Comparison of ENCODE assay signal across 21 mouse cellular contexts in the genomic region with DNA sequence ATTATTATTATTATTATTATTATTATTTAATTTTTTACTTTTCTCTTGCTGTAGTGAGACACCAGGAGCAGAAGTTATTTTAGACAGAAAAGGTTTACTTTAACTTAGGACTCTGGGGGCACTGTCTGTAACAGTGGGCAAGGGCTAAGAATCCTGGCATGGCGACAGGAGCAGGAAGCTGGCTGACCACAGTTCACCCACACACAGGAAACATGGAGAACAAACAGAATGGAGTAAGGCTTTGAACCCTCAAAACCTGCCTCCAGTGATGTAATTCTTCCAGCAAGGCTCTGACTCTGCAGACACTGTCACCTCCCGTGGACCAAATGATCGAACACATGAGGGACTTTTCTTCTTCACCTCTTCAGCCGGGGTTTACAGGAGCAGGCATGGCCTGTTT. TPM values are rescaled to one million over a fixed set of nuclear protein-coding genes. Genes with fewer than 3 reads are reported as not detected.
DNase-seq lines count a peak whose midpoint lies in the region; ATAC-seq lines count a peak whose summit lies in the region.
"Had no signal": no experiment of that assay in that cellular context is flagged by ENCODE, and none has a peak within 500 bp of the region (broad histone marks: within the 10 kb centered on the region; RNA-seq: fewer than 3 reads in every experiment).

No protein-coding gene starts in this region.

- peak; percentile 85 for ATAC-seq in granulocyte monocyte progenitor cell, adult 5-6 weeks (replicated peaks; ENCODE audit: poor library complexity, severe bottlenecking)
- ATAC-seq in megakaryocyte progenitor cell, adult 5-6 weeks (replicated peaks; ENCODE audit: poor library complexity), result peak; percentile 83
- ATAC-seq: forebrain, embryonic 13.5 days; forebrain, embryonic 15.5 days; forebrain, postnatal 0 days had no signal

- intact Hi-C loops in heart, postnatal 10 days (cut with DNase I), result no loop called here

- peak; percentile 49 for DNase-seq in heart, adult 11 months
- no peak for DNase-seq in heart, postnatal 10 days
- DNase-seq in 416B (ENCODE audit: low read depth), result peak; percentile 5
- no peak for DNase-seq in kidney, adult 18-20 months
- DNase-seq in adrenal gland, adult 8-10 months, result no peak
- DNase-seq: adrenal gland, adult 2 months; adrenal gland, postnatal 14 days; adrenal gland, postnatal 36 days; cerebellum, adult 11 months; cerebellum, adult 18-20 months; cerebellum, adult 8-10 months; cerebellum, adult 9-11 months; cerebellum, postnatal 14 days; cerebellum, postnatal 36 days; forebrain, postnatal 0 days had no signal

RNA-seq across cellular contexts. Expression of a gene that starts 37.9 kb away (rescaled TPM):
- total RNA-seq in heart, postnatal 10 days (2021), result not detected
- not detected in 2 replicates for total RNA-seq in granulocyte monocyte progenitor cell, adult 5-6 weeks (2014; fragmentation: Nextera tagmentation)
- total RNA-seq in granulocyte monocyte progenitor cell, adult 5-6 weeks (2017), result not detected in 2 replicates
- not detected in 2 replicates for total RNA-seq in megakaryocyte progenitor cell, adult 5-6 weeks (2015)
- total RNA-seq in megakaryocyte progenitor cell, adult 5-6 weeks (2017), result not detected in 2 replicates
- total RNA-seq in adrenal gland, adult 8-10 months (2022), result 1 to 10 TPM in 2 of 4 experiments, under 1 TPM in 1, not detected in 1; 0.49 to 6.2 (median 1.2) TPM
- total RNA-seq: adrenal gland, postnatal 14 days; ES-E14; MEL had no signal

Comparison
In these comparisons a context has a peak if more than half of its experiments do, and no peak if none do; other contexts are left out.
1. DNase-seq: peak in heart, adult 11 months (single experiment) and 416B (single experiment); none in heart, postnatal 10 days (0 of 2), kidney, adult 18-20 months (single experiment) and adrenal gland, adult 8-10 months (single experiment).